Mouse (Mus musculus) spleen, adult 18-20 months (tissue): ENCODE measurements around the gene Arl6ip5.

ENCODE experiments used
- DNase-seq, 2 experiments: peaks; one replicate each; pipeline ENCODE4 v3.0.0; 2022; ENCODE audit warnings: mixed read lengths in 2 of 2

The Arl6ip5 gene

DNA sequence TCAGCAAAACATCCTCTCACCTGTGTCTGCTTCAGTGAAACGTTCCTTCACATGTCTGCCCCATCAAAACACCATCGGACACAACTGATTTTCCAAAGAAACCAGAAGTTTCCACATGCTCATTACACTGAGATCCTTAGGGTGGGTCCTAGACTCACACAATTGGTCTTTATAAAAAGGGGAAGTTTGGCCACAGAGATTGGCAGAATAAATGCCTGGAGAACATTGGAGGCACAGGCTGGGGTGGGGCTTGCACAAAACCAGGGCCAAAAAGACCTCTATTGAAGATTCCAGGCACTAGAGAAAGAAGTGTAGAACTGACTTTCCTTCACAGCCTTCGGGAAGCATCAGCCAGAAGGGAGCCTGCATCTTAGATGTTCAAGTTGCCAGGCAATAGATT is 63.3 kb downstream of the Arl6ip5 start:
- no peak for DNase-seq

DNA sequence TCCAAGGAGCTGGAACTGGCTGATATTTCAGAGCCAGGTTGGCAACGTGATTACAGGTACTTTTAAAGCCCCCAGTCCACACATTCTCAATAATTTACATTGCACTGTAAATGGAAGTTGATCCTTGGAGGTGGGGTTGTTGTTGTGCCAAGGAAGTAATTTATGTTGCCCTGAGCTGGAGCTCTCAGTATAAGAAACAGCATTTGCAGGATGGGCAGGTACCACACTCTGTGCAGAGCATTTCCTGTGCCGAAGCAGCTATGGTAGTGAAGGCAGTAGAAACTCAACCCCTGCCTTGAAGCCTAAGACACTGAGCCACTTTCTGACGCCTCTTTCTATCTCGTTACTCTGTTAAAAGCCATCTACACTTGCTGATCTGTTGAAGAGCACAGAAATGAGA is 65.3 kb downstream of the Arl6ip5 start:
- no peak for DNase-seq

DNA sequence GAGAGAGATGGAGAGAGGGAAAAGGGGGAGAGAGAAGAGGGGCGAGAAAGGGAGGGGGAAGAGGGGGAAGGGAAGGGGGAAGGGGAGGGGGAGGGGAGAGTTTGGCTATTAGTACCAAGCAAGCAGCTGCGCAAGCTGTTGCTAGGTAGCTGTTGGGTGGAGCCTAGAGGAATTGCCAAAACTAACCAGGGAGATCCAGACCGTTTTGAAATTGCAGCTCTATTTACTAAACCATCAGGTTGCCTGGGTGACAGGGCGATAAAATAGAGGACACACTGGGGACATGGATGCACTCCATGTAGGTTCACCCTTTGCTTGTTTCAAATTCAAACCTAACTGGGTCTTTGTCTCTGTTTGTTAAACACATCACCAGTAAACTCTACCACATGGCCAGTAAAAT is 65.9 kb downstream of the Arl6ip5 start:
- no peak for DNase-seq

- DNase-seq: no peak
Observed at GRCm38 (mm10) chr6:97276890-97277497, 66.5 kb downstream of the Arl6ip5 start.

DNA sequence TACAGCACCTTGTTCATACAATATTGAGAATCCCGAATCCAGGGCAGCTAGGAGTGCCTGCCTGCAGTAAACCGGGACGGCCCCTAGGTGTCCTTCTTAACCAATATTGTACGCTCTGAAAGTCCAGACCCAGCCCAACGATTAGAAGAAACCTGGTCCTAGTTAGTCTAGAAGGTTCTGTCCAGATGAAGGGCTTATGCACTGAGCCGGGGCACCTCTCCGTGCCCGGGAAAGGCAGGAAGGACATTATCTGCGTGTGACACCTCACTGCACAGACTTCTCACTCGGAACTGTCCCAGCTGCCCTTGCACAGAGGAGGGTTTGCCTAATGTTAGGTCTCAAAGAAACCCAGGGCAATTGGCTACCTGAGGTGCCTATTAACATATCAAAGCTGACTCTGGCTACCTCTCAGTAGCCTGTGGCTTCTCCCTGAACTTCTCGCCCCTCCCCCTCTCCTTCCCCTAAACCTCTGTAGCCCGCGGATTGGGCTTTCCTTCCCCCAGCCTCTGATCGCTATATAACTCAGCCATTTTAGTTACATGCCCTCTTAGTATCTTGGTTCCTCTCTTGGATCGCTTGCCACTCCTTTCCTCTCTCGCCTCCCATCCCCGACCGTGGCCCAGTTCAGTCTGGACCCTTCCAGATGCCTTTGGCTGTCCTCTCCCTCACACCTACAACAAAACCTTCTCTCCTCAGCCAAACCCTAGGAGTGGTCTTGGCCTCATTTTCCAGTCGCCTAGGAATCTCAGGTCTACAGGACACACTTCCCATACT is 67.7 kb downstream of the Arl6ip5 start:
- peak; percentile 14 to 45 for DNase-seq

DNA sequence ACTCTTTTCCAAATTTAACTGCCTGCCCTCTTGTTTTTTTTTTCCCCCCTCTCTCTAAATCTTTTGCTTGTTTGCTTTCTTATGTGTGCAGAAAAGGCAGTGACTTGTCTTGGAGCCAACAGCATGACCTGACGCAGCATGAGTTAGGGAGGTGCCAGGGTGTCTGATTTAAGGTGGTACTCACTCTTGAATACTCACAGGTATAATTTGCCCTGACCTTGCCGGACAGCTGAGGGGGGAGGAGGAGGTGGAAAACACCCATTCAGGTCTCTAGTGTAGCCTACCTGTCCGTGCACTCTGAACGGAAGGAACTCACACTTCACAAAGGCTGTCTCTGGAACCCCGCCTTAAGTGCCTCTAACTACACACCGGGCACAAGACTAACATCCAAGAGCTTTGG is 68.4 kb downstream of the Arl6ip5 start:
- no peak for DNase-seq
